Comparison of ENCODE assay signal across 9 mouse cellular contexts in genomic region chr7:132754389-132754750, GRCm38 (mm10). TPM values are rescaled to one million over a fixed set of nuclear protein-coding genes. Genes with fewer than 3 reads are reported as not detected.
DNase-seq lines count a peak whose midpoint lies in the region; ATAC-seq lines count a peak whose summit lies in the region.
"Had no signal": no experiment of that assay in that cellular context is flagged by ENCODE, and none has a peak within 500 bp of the region (broad histone marks: within the 10 kb centered on the region; RNA-seq: fewer than 3 reads in every experiment).

No protein-coding gene starts in this region.

- DNase-seq in adrenal gland, postnatal 14 days = peak; percentile 49
- no peak for DNase-seq in adrenal gland, adult 8-10 months
- no peak for DNase-seq in frontal cortex, postnatal 25 days (ENCODE audit: low spot score in 2 of 2)
- DNase-seq in left cerebral cortex, adult 8-10 months (ENCODE audit: low spot score in 2 of 2) = no peak

- no peaks in the 10 kb centered on the region for H3K27me3 ChIP-seq in megakaryocyte, embryonic 14.5 days (replicated peaks)
- no peaks in the 10 kb centered on the region for H3K27me3 ChIP-seq in heart, embryonic 16.5 days (ENCODE audit: control insufficient read depth, insufficient read depth, low read length)
- H3K27me3 ChIP-seq in limb, embryonic 13.5 days = no peaks in the 10 kb centered on the region

- peak overlapping the region; percentile 36 for H3K27ac ChIP-seq in heart, embryonic 16.5 days (ENCODE audit: low read length)
- H3K27ac ChIP-seq in limb, embryonic 13.5 days = peak overlapping the region; percentile 88
- H3K27ac ChIP-seq: macrophage had no signal

- H3K4me2 ChIP-seq in heart, embryonic 16.5 days (ENCODE audit: low read depth, low read length) = no peak overlapping the region
- H3K4me2 ChIP-seq in limb, embryonic 13.5 days (replicated peaks) = no peak overlapping the region; the same call in 1 of the 2 replicates

- no peak for ATAC-seq in megakaryocyte, adult 5-6 weeks (ENCODE audit: poor library complexity, severe bottlenecking)
- ATAC-seq in heart, embryonic 16.5 days (replicated peaks; ENCODE audit: extremely low read depth, insufficient read depth, low FRiP score) = 0 out of 2 replicates have a peak, but pooled peaks have one; percentile 25
- ATAC-seq in limb, embryonic 13.5 days (ENCODE audit: low FRiP score, low read depth) = peak; percentile 6; the same call in 1 of the 2 replicates

- H3K9me3 ChIP-seq in megakaryocyte, embryonic 14.5 days = no peaks in the 10 kb centered on the region
- no peaks in the 10 kb centered on the region for H3K9me3 ChIP-seq in heart, embryonic 16.5 days (replicated peaks; ENCODE audit: control insufficient read depth, low read length)
- H3K9me3 ChIP-seq in limb, embryonic 13.5 days = no peaks in the 10 kb centered on the region

- 28% methylated on average over 3 of the region's 3 CpGs for whole genome bisulfite sequencing in heart, embryonic 16.5 days
- 40% methylated on average over 3 of the region's 3 CpGs for WGBS in limb, embryonic 13.5 days

- peak overlapping the region; percentile 55 for H3K4me3 ChIP-seq in megakaryocyte, embryonic 14.5 days (replicated peaks)
- H3K4me3 ChIP-seq in heart, embryonic 16.5 days (ENCODE audit: low read length) = no peak overlapping the region
- H3K4me3 ChIP-seq in limb, embryonic 13.5 days = no peak overlapping the region

- no peak overlapping the region for H3K9ac ChIP-seq in heart, embryonic 16.5 days (ENCODE audit: low read length)
- H3K9ac ChIP-seq in limb, embryonic 13.5 days = 0 out of 2 replicates have a peak overlapping the region, but pooled peaks have one; percentile 13

- H3K4me1 ChIP-seq in megakaryocyte, embryonic 14.5 days = peaks cover 81% of the 10 kb centered on the region
- H3K4me1 ChIP-seq in heart, embryonic 16.5 days (ENCODE audit: control insufficient read depth, insufficient read depth, low read length) = peaks cover 31% of the 10 kb centered on the region
- H3K4me1 ChIP-seq in limb, embryonic 13.5 days = peaks cover 53% of the 10 kb centered on the region

- H3K36me3 ChIP-seq in megakaryocyte, embryonic 14.5 days (replicated peaks; ENCODE audit: low read length) = peaks cover 99% of the 10 kb centered on the region
- H3K36me3 ChIP-seq in heart, embryonic 16.5 days (ENCODE audit: control insufficient read depth, insufficient read depth) = peaks cover 14% of the 10 kb centered on the region
- peaks cover 47% of the 10 kb centered on the region for H3K36me3 ChIP-seq in limb, embryonic 13.5 days

RNA-seq across cellular contexts. Expression of gene Fam53b, which starts 59.3 kb away (rescaled TPM):
- 64.8 and 65.8 TPM in 2 replicates for total RNA-seq in adrenal gland, postnatal 14 days (2021)
- 100 to 1,000 TPM in 1 of 4 experiments, 10 to 100 TPM in 3; 84.3 to 115 (median 87.7) TPM for total RNA-seq in adrenal gland, adult 8-10 months (2022)
- polyA plus RNA-seq in megakaryocyte, embryonic 14.5 days (2012; ENCODE audit: insufficient read depth, low replicate concordance) = 22.1 and 77.4 TPM in 2 replicates
- 21.7 and 26.3 TPM in 2 replicates for total RNA-seq in megakaryocyte, adult 5-6 weeks (2015)
- total RNA-seq in megakaryocyte, adult 5-6 weeks (2017) = 11.3 and 18.9 TPM in 2 replicates
- polyA plus RNA-seq in heart, embryonic 16.5 days (2015; fragmentation: Nextera tagmentation; extraction: Ambion mirVana) = 16.4 and 21.8 TPM in 2 replicates
- polyA plus RNA-seq in limb, embryonic 13.5 days (2015; fragmentation: Nextera tagmentation; extraction: Ambion mirVana) = 25.4 and 26.4 TPM in 2 replicates
- 10 to 100 TPM; 57.0 to 68.5 (median 63.4) TPM for total RNA-seq in left cerebral cortex, adult 8-10 months (2022)
